Mouse (Mus musculus) frontal cortex, postnatal 25 days (tissue): Measurements from ENCODE around the gene B3glct.

ENCODE experiments used
- DNase-seq, 2 experiments: peaks; one replicate each; pipeline ENCODE4 v3.0.0; 2022; ENCODE audit warnings: low spot score in 2 of 2

The B3glct gene

DNA sequence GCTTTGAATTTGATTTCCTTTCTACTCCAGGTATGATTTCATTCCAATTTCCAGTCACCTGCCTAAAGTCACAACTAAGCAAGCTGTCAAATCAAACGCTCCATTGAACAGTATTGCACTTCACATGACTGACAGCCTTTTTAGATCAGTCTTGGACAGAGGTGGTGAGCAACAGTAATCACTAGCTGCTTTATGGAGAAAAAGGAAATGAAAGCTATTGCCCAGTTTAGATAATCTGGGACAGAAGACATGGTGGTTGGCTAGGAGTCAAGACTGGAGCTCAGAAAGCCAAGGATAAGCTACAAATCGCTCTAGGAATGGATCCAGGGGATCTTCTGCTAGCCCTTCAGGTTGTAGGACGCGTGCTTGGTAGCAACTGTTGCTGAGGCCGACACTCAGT, 14.6 kb upstream of the B3glct start:
- no peak for DNase-seq

DNA sequence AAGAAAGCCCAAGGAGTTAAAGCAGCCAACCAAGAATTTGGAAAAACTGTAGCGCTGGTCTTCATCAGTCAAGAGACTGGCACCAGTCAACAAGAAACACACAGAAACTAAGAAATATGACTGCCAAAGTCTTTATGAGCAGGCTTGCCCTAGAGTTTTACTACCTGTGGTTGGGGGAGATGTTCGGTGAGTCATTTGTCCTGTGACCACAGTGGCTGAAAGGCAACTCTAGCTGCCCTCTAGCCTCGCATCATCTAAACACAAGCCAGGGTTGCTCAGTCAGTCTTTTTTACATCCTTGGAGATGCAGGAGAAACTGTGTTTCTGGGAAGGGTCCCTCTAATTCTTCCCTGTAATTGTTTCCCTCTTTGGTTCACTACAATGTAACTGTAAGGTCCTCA, 834 bp upstream of the B3glct start:
- no peak for DNase-seq

DNA sequence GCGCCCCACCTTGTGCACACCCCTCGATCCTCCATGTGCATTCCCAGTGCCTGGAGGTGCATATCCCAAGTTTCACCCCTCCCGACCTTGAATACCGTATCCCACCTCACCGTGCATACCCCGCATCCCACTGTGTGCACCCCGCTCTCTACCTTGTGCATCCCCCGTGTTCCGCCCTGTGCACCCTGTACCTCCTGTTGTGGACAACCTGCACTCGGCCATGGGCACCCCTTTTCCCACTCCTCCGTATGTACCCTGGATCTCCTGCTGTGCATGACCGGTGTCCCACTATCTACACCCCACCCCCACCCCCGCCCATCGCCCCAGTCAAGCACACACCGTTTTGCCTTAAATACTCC, 939 bp downstream of the B3glct start:
- no peak for DNase-seq

DNA sequence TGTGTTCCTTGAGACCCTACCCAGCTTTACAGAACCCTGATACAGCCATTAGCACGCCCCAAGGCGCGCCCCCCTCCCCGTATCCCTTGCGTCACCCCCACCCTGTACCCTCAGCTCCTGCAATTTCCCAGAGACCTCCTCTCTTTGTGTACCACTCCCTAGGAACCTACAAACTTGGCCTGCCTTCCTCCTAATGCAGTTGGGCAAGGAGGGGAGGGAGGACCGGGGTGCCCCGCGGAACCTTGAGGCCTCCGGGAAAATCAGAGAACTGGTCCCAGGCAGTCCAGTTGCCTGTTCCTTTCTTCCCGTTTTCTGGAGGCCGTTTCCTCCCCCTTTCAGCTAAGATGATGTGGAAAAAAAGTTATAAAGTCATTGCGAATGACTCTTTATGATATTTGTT, 1.3 kb downstream of the B3glct start:
- DNase-seq, result no peak

DNA sequence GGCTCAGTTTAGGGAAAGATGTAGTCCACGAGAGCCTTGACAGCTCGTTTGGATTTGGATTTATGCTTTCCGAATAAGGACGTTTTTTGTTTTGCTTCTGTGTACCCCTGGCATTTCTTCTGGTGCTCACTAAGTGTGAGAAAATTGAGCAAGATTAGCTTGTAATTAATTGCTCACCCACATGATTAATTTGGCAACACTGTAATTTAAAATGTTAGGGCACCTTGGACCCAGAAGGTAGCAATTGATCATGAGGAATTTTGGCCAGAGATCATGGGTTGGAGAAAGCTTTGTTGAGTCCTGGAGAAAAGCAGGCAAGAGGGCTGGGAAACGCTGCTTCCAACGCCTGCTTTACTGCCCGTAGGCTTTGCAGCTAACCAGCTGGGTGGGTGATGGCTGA, 1.9 kb downstream of the B3glct start:
- DNase-seq, result no peak

DNA sequence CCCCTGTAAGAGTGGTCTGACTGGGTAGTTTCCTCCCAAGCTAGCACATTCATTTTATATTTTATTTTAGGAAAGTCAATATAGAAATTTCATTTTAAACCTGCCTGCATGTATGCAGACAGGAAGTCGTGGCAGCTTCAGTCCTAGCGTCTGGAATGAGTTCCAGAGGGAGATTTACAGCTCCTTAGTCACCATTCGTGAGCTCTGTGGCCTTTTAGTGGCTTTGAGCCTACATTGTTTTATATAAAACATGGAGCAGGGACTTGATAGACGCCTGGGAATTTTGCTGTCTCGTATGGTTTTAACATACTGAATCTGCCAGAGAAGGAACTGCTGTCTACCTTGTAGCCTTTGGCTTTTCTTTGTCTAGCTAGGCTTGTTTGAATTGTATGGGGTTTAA, 2.9 kb downstream of the B3glct start:
- no peak for DNase-seq

DNA sequence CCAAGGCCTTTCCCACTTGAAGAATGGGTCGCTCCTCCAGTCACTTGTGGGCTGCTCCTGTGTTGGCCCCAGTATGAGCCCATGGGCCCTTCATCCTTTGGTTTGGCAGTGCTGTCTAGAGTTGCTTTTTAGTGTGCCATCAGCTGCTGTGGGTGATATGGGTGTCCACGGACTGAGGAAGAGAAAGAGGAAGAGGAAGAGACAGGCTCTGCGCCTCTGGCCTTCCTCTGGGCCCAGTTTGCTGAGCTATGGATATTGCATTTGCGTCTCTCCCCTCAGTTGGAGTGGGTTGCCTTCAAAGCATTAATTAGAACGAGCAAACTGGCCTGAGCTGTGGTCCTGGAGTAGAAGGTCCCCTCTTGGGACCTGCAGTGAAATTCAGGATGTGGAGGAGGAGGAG, 11.8 kb downstream of the B3glct start:
- no peak for DNase-seq

DNA sequence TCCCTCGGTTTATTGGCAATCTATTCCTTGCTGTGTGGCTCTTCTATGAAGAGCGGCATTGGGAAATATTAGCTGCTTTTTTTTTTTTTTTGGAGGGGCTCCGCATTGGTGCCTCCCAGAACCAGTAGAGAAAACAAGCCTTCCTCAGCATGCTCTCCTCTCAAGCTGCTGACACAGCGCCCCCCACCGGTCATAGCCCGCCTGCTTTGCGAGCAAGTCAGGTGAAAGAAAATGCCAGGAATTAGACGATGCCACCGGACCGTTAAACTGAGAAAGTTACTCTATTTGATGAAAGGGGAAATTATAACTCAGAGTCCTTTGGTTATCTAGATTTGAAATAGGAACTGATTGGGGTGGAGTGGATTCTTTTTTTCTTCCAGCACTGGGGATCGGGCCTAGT, 14.5 kb downstream of the B3glct start:
- peak in 1 of 2 experiments; percentile 30 for DNase-seq

DNA sequence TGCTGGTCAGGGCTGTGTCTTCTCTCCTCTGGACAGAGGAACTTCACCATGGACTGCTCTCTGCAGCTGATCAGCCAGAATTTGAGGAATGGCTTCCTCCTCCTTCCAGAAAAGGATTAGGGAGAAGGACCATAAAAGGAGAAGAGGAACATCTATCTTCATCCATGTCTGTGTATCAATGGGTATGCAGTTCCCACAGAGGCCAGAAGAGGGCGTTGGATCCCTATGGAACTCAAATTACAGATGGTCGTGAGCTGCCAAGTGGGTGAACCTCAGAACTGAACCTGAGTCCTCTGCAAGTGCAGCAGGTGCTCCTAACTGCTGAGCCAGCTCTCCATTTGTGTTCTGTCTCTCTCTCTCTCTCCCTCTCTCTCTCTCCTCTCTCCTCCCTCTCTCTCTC, 15.2 kb downstream of the B3glct start:
- DNase-seq, result no peak

DNA sequence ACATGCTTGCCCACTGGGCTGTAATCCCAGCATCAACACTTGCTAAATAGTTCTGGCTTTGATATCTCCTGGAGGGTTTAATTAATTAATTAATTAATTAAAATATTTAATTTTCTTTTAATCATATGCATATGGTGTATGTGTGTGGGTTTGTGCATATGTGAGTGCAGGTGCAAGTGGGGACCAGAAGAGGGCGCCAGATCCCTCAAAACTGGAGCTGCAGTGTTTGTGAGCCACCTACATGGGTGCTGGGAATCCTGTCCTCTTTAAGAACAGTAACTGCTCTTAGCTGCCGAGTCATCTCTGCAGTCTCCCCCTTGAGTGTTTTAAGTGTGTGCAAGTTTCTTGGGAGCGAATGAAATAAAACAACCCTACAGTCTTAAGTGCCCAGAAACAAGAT, 15.9 kb downstream of the B3glct start:
- no peak for DNase-seq

DNA sequence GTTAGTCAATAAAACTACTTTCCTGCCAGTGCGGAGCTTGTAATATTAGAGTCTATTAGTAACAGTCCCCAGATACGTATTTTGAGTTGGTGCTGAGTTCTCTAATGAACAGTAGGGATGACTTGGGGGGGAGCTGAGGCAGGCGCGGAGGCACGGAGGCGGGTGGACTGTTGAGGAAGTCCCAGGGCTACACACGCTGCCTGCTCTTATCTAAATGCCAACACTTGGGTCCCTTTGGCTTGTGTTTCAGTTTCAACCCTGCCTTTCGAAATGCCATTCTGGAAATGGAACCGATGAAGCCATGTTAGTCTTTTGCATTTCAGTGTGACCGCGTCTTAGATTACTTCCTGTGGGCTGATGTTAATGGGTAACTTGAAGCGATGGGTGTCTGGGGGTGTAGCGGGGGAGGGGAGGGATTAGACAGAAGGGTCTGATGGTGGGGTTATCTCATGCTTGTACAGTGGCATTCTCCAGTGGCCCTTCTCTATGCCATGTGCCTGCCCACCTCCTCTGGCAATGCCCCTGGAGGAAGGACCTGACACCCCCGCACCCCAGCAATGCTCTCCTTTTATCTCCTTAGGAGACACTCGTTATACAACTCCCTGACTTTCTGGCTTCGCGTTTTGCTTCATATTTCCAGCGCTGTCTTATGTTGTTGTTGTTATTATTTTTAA, 17.2 kb downstream of the B3glct start:
- no peak for DNase-seq

DNA sequence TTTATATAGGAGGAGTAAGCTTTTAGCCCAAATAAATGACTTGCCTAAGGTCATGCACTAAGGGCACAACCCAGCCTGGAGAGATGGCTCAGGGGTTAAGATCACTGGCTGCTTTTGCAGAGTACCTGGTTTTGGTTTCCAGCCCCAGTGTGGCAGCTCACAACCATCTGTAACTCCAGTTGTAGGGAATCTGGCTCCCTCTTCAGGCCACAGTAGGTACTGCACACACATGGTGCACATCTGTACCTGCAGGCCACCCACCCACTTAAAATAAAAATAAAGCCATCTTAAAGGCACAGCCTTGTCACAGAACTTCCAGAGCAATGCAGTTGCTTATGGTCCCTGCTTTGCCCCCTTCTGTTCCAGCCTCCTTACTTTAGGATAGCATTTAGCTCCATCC, 24.7 kb downstream of the B3glct start:
- no peak for DNase-seq

DNA sequence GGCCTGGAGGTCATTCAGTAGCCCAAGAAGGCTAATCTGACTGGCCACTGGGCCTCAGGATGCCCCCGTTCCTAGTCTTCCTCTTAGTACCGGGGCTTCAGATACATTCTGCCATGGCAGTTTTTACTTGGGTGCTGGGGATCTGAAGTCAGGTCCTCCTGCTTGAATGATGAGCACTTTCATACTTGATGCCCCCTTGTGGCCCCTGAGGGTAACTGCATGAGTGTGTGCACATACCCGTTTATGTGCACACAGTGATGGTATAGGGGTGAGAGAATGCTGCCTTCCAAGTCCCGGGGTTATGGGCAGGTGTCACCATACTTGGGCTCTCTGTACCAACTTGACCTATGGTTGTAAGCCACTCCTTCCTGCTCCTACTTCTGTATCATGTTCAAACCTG, 33.5 kb downstream of the B3glct start:
- no peak for DNase-seq

DNA sequence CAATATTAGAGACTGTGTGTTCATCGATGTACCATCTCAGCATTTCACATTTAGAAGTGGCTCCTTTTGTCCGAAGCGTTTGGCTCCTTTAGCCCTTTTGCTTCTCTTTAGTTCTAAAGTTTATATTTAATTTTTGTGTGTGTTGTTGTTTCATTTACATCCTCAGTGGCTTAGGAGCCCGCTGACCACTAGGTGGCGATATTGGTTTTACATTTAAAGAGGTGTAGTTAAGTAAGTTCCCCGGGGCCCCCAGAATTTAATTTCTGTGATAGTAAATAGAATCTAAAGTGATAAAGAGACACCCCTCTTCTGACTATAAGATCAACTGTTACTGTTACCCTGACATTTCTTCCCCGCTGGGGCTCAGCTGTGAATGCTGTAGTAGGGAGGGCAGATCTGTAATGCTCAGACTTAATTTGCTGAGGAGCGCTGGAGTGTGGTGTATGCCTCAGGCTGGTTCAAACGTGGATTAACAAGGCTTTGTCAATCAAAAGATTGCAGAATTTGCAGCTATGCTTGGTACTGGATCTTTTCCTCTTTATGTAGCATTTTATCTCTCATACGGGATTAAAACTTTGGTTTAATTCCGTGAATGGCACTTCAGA, 35.2 kb downstream of the B3glct start:
- peak; percentile 46 to 47 for DNase-seq

DNA sequence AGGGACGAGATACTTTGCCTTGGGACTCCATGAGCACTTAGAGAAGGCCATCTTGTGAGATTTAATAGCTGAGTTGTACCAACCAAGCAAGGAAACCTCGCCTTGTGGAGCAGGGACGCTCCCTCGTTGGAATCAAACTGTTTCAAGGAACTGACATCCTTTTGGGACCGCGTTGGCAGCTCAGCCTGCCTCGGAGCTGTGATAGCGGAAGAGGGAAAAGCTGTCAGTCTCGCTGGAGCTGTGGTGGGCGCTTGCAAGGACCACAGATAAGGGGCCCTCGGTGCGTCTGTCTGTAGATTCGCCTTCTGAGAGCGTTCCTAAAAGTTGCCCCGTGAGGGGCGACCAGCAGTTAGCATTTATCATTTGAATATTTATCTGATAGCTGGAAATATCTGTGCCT, 35.8 kb downstream of the B3glct start:
- no peak for DNase-seq

DNA sequence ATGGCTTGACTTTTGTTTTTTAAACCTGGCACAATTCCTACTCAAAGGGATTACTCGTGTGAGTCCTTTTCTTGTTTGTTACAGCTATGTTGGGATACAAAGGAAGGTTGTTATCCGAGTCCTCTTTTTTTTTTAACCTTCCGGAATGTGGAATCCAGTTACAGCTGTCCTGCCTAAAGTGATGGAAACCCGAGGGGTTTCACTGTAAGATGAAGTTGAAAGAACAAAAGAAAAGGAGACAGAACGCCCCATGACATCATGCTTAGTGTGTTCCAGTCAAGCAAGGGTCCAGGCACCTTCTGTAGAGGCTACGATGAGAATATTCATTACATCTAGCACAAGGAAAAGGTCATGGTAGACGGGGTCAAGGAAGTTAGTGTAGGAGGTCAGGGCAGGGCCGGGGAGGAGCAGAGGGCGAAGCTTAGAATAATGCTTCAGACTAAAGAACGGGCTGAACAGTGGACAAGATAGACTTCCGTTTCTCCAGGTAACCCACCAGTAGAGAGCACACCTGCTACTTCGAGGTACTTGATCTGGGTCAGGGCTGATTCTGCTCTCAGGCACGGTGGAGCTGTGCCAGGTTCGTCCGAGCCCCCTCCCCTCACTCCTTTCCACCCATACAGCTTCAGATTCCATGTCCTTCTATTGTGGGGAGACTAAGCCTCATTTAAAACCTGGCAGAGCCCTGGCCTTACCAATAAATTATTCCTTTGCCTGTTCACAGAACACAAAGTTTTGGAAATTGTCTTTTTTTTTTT, 37.7 kb downstream of the B3glct start:
- DNase-seq, result no peak

DNA sequence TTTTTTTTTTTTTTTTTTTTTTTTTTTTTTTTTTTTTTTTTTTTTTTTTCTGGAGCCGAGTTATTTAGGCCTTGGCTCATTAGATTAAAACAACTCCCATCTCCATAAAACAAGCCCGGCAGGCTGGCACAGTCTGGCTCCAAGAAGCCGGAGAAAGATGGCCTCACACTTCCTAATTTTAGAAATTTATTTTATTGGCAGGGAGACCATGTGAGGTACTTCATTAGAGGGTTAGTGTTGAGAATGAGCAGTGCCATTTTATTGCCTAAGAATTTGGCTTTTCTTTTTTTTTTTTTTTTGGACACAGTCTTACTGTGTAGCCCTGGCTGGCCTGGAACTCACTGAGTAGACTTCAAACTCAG, 38.3 kb downstream of the B3glct start:
- no peak for DNase-seq

DNA sequence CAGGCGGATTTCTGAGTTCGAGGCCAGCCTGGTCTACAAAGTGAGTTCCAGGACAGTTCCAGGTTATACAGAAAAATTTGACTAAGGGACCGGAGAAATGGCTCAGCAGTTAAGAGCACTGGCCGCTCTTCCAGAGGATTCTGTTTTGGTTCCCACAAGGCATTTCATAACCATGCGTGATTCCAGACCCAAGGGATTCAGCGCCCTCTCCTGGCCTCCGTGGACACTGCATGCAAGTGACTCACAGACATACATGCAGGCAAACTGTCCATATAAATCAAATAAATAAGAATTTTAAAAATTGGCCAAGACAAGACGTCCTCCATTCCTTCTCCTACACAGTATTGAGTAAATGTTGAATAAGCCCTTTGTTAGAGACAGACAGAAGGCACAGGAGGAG, 53.7 kb downstream of the B3glct start:
- DNase-seq, result no peak

DNA sequence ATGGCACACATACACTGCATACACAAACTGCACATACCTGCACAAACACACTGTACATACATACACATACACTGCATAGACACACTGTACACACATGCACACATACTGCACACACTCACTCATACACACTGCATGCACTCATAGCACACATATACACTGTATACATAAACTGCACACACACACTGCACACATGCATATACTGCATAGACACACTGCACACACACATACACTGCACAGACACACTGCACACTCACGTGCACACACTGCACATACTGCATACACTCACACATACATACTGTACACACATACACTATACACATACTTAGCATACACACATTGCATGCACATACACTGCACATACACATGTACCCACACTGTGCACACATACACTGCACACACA, 59.2 kb downstream of the B3glct start:
- DNase-seq, result no peak

DNA sequence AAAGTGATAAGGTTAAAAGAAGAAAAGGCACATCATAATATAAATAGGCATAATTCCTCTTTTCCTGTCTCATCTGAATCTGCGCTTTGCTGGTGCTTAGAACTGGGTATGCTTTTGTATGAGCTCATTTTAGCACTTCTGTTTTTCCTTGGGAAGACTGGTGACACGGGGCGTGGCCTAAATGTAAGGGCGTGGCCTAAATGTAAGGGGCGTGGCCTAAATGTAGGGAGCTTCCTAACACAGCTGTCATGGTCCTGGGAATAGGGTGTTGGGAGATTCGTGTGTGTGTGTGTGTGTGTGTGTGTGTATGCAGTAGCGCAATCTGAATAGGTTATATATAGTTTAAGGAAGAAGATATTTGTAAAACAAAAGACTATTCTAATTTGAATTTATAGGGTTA, 62.1 kb downstream of the B3glct start:
- DNase-seq, result no peak

DNA sequence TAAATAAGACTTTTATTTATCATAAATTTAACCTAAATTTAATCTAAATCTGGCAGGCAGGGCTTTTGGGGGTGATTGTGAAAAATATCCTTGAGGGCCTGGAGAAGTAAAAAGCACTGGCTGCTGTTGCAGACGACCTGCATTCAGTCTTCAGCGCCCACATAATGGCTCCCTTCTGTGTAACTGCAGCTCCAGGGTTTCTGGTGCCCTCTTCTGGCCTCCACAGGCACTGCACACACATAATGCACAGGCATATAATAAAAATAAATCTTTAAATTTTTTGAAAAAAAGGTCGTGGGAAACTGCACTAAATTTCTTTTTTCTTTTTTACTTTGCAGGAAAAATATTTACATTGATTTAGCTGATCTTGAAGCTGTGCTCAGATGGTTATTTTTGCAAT, 62.7 kb downstream of the B3glct start:
- DNase-seq, result no peak

DNA sequence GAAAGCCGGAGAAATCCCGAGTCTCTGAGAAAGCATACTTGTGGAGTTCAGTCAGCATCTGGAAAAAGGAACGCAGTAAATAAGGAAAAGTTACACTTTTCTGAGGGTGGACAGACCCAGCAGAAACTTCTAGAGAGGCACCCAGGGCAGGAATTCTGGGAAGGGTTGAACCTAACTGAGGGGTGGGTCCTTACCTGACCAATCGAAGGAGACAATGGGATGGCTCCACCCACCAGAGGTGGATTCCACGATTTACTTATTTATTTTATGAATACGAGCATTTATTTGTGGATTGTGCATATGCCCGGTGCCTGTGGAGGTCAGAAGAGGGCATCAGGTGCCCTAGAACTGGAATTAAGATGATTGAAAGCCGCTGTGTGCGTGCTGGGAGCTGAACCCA, 64.3 kb downstream of the B3glct start:
- no peak for DNase-seq

DNA sequence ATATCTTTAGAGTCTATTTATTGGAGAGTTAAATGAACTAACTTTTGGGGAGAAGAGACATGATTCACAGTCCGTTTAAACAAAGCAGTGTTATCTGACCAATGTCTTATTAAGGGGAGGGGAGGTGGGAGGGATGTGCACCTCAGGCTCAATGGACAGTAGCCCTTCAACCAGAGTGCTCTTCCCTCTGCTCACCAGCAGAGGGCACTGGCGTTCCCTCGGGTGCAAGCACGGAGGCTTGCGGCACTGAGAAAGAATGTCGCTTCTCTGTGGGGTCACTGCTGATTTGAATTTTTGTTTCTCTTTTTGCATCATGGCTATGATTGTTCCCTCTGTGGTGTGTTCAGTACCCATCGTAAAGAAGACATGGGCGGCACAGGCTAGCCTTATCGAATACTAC, 67.0 kb downstream of the B3glct start:
- DNase-seq, result no peak
